Mouse (Mus musculus): ENCODE data around the gene Atpaf2. TPM values are rescaled to one million over a fixed set of nuclear protein-coding genes. Genes with fewer than 3 reads are reported as not detected.
A peak's percentile ranks its signal among the peaks of the same experiment; 100 is the strongest.

Gene Atpaf2
- polyA plus RNA-seq, 1 experiment from 2014 or later: 78.9 TPM

- H3K4me1 ChIP-seq (ENCODE audit: control insufficient read depth, insufficient read depth, low read length): peaks cover 15% of the 10 kb centered on the region
- peak overlapping the region; percentile 65 for H3K4me2 ChIP-seq (ENCODE audit: low read depth, low read length)
- H3K27me3 ChIP-seq (replicated peaks; ENCODE audit: control insufficient read depth, insufficient read depth, low read length): no peaks in the 10 kb centered on the region
- H3K36me3 ChIP-seq (ENCODE audit: control insufficient read depth, insufficient read depth, low read length): no peaks in the 10 kb centered on the region
- H3K4me3 ChIP-seq (ENCODE audit: low read length): peak overlapping the region; percentile 88
- peak overlapping the region; percentile 89 for H3K9ac ChIP-seq (ENCODE audit: low read depth, low read length)
- ATAC-seq: peak; percentile 53
- H3K9me3 ChIP-seq (ENCODE audit: control insufficient read depth, low read length): no peaks in the 10 kb centered on the region
- under 1% methylated on average over 21 of the region's 21 CpGs for WGBS
- peak overlapping the region; percentile 54 for H3K27ac ChIP-seq (ENCODE audit: low read length)
Observed at GRCm38 (mm10) chr11:60416590-60416962, 1.7 kb downstream of the Atpaf2 start.

GRCm38 (mm10) chr11:60412921-60413320, 5.3 kb downstream of the Atpaf2 start:
- Histone ChIP-seq H3K9me3 (ENCODE audit: control insufficient read depth, low read length) (no peaks in the 10 kb centered on the region), H3K4me1 (ENCODE audit: control insufficient read depth, insufficient read depth, low read length) (0 out of 2 replicates have a peak, but pooled peaks cover 3% of the 10 kb centered on the region), H3K9ac (ENCODE audit: low read depth, low read length) (no peak overlapping the region), H3K27me3 (replicated peaks; ENCODE audit: control insufficient read depth, insufficient read depth, low read length) (no peaks in the 10 kb centered on the region), H3K4me2 (ENCODE audit: low read depth, low read length) (no peak overlapping the region), H3K4me3 (ENCODE audit: low read length) (no peak overlapping the region), H3K36me3 (ENCODE audit: control insufficient read depth, insufficient read depth, low read length) (peaks cover under 1% of the 10 kb centered on the region; the same call in 1 of the 2 replicates), H3K27ac (ENCODE audit: low read length) (no peak overlapping the region)
- no peak for ATAC-seq
- 81% methylated on average over 2 of the region's 2 CpGs for WGBS

- Histone ChIP-seq H3K9me3 (ENCODE audit: control insufficient read depth, low read length) (no peaks in the 10 kb centered on the region), H3K27ac (ENCODE audit: low read length) (no peak overlapping the region), H3K9ac (ENCODE audit: low read depth, low read length) (no peak overlapping the region), H3K36me3 (ENCODE audit: control insufficient read depth, insufficient read depth, low read length) (peaks cover 2% of the 10 kb centered on the region; the same call in 1 of the 2 replicates), H3K27me3 (replicated peaks; ENCODE audit: control insufficient read depth, insufficient read depth, low read length) (no peaks in the 10 kb centered on the region), H3K4me3 (ENCODE audit: low read length) (no peak overlapping the region), H3K4me1 (ENCODE audit: control insufficient read depth, insufficient read depth, low read length) (0 out of 2 replicates have a peak, but pooled peaks cover 3% of the 10 kb centered on the region), H3K4me2 (ENCODE audit: low read depth, low read length) (no peak overlapping the region)
- no peak for ATAC-seq
- WGBS: 9% methylated on average over 3 of the region's 3 CpGs
Observed at GRCm38 (mm10) chr11:60412173-60412572, 6.1 kb downstream of the Atpaf2 start.

- Histone ChIP-seq H3K36me3 (ENCODE audit: control insufficient read depth, insufficient read depth, low read length) (peaks cover 18% of the 10 kb centered on the region), H3K9ac (ENCODE audit: low read depth, low read length) (no peak overlapping the region), H3K27ac (ENCODE audit: low read length) (no peak overlapping the region), H3K4me1 (ENCODE audit: control insufficient read depth, insufficient read depth, low read length) (no peaks in the 10 kb centered on the region), H3K27me3 (replicated peaks; ENCODE audit: control insufficient read depth, insufficient read depth, low read length) (no peaks in the 10 kb centered on the region), H3K4me2 (ENCODE audit: low read depth, low read length) (no peak overlapping the region), H3K9me3 (ENCODE audit: control insufficient read depth, low read length) (no peaks in the 10 kb centered on the region), H3K4me3 (ENCODE audit: low read length) (no peak overlapping the region)
- no peak for ATAC-seq
- WGBS: 100% methylated on average over 1 of the region's 1 CpGs
Observed at GRCm38 (mm10) chr11:60406606-60407005, 11.7 kb downstream of the Atpaf2 start.

- no peak overlapping the region for H3K9ac ChIP-seq (ENCODE audit: low read depth, low read length)
- H3K27ac ChIP-seq (ENCODE audit: low read length): no peak overlapping the region
- 92% methylated on average over 2 of the region's 2 CpGs for WGBS
- H3K36me3 ChIP-seq (ENCODE audit: control insufficient read depth, insufficient read depth, low read length): peaks cover 2% of the 10 kb centered on the region; the same call in 1 of the 2 replicates
- no peaks in the 10 kb centered on the region for H3K9me3 ChIP-seq (ENCODE audit: control insufficient read depth, low read length)
- ATAC-seq: no peak
- H3K4me3 ChIP-seq (ENCODE audit: low read length): no peak overlapping the region
- no peak overlapping the region for H3K4me2 ChIP-seq (ENCODE audit: low read depth, low read length)
- no peaks in the 10 kb centered on the region for H3K27me3 ChIP-seq (replicated peaks; ENCODE audit: control insufficient read depth, insufficient read depth, low read length)
- H3K4me1 ChIP-seq (ENCODE audit: control insufficient read depth, insufficient read depth, low read length): no peaks in the 10 kb centered on the region
Observed at GRCm38 (mm10) chr11:60397172-60397571, 21.1 kb downstream of the Atpaf2 start.

GRCm38 (mm10) chr11:60396546-60396945, 21.7 kb downstream of the Atpaf2 start:
- Histone ChIP-seq H3K36me3 (ENCODE audit: control insufficient read depth, insufficient read depth, low read length) (peaks cover 2% of the 10 kb centered on the region; the same call in 1 of the 2 replicates), H3K9ac (ENCODE audit: low read depth, low read length) (no peak overlapping the region), H3K4me1 (ENCODE audit: control insufficient read depth, insufficient read depth, low read length) (no peaks in the 10 kb centered on the region), H3K9me3 (ENCODE audit: control insufficient read depth, low read length) (no peaks in the 10 kb centered on the region), H3K4me3 (ENCODE audit: low read length) (no peak overlapping the region), H3K4me2 (ENCODE audit: low read depth, low read length) (no peak overlapping the region), H3K27ac (ENCODE audit: low read length) (no peak overlapping the region), H3K27me3 (replicated peaks; ENCODE audit: control insufficient read depth, insufficient read depth, low read length) (no peaks in the 10 kb centered on the region)
- no peak for ATAC-seq
- WGBS: 56% methylated on average over 6 of the region's 6 CpGs

- no peaks in the 10 kb centered on the region for H3K27me3 ChIP-seq (replicated peaks; ENCODE audit: control insufficient read depth, insufficient read depth, low read length)
- no peak for ATAC-seq
- H3K36me3 ChIP-seq (ENCODE audit: control insufficient read depth, insufficient read depth, low read length): no peaks in the 10 kb centered on the region
- no peak overlapping the region for H3K27ac ChIP-seq (ENCODE audit: low read length)
- no peak overlapping the region for H3K9ac ChIP-seq (ENCODE audit: low read depth, low read length)
- 80% methylated on average over 6 of the region's 6 CpGs for WGBS
- no peak overlapping the region for H3K4me3 ChIP-seq (ENCODE audit: low read length)
- H3K9me3 ChIP-seq (ENCODE audit: control insufficient read depth, low read length): no peaks in the 10 kb centered on the region
- H3K4me1 ChIP-seq (ENCODE audit: control insufficient read depth, insufficient read depth, low read length): no peaks in the 10 kb centered on the region; the same call in 1 of the 2 replicates
- no peak overlapping the region for H3K4me2 ChIP-seq (ENCODE audit: low read depth, low read length)
Observed at GRCm38 (mm10) chr11:60391346-60391745, 26.9 kb downstream of the Atpaf2 start.

- peak; percentile 96 for ATAC-seq
- peak overlapping the region; percentile 72 for H3K27ac ChIP-seq (ENCODE audit: low read length)
- WGBS: 54% methylated on average over 2 of the region's 2 CpGs
Observed at GRCm38 (mm10) chr11:60387944-60388343, 30.3 kb downstream of the Atpaf2 start.

GRCm38 (mm10) chr11:60385946-60386345, 32.3 kb downstream of the Atpaf2 start:
- Histone ChIP-seq H3K9ac (ENCODE audit: low read depth, low read length) (no peak overlapping the region), H3K27ac (ENCODE audit: low read length) (no peak overlapping the region), H3K27me3 (replicated peaks; ENCODE audit: control insufficient read depth, insufficient read depth, low read length) (no peaks in the 10 kb centered on the region), H3K4me1 (ENCODE audit: control insufficient read depth, insufficient read depth, low read length) (peaks cover 7% of the 10 kb centered on the region), H3K9me3 (ENCODE audit: control insufficient read depth, low read length) (no peaks in the 10 kb centered on the region), H3K36me3 (ENCODE audit: control insufficient read depth, insufficient read depth, low read length) (no peaks in the 10 kb centered on the region), H3K4me2 (ENCODE audit: low read depth, low read length) (no peak overlapping the region), H3K4me3 (ENCODE audit: low read length) (no peak overlapping the region)
- 75% methylated on average over 5 of the region's 5 CpGs for WGBS
- ATAC-seq: no peak

More at GRCm38 (mm10) chr11:60387944-60388343, 30.3 kb downstream of the Atpaf2 start:
- Histone ChIP-seq H3K4me3 (ENCODE audit: low read length) (no peak overlapping the region), H3K27me3 (replicated peaks; ENCODE audit: control insufficient read depth, insufficient read depth, low read length) (no peaks in the 10 kb centered on the region), H3K4me2 (ENCODE audit: low read depth, low read length) (no peak overlapping the region), H3K4me1 (ENCODE audit: control insufficient read depth, insufficient read depth, low read length) (peaks cover 7% of the 10 kb centered on the region), H3K36me3 (ENCODE audit: control insufficient read depth, insufficient read depth, low read length) (no peaks in the 10 kb centered on the region), H3K9me3 (ENCODE audit: control insufficient read depth, low read length) (no peaks in the 10 kb centered on the region), H3K9ac (ENCODE audit: low read depth, low read length) (peak overlapping the region; percentile 20; the same call in 1 of the 2 replicates)
